Mouse (Mus musculus) thymus, adult 2 months (tissue): Measurements from ENCODE around the gene Eps8l3.

Experiments
- CTCF ChIP-seq: fragments of 200-500 bp; IDR thresholded peaks from 2 replicates; pipeline ENCODE4 v1.5.1; 2012; ENCODE audit warnings: mild to moderate bottlenecking, control low read depth, low read length, moderate library complexity, borderline replicate concordance; ENCODE audit not compliant: control insufficient read depth, poor library complexity, insufficient read depth; ENCODE audit errors: extremely low read depth
- POLR2A ChIP-seq: fragments of 200-500 bp; IDR thresholded peaks from 2 replicates; pipeline ENCODE4 v1.6.1; 2012; ENCODE audit warnings: mild to moderate bottlenecking, low read length, control low read depth, moderate library complexity; ENCODE audit not compliant: control insufficient read depth, poor library complexity, insufficient read depth; ENCODE audit errors: extremely low read depth

GRCm38 (mm10) chr3:107850418-107851031 is 26.5 kb upstream of the Eps8l3 start:
- TF ChIP-seq CTCF = no peak
- TF ChIP-seq POLR2A = no peak
